Mouse (Mus musculus) liver, adult (tissue): Measurements from ENCODE around the gene Dmac1.

Experiments
- GATA4 ChIP-seq: IDR thresholded peaks from 2 replicates; pipeline ENCODE4 v1.6.1; 2014; ENCODE audit warnings: mild to moderate bottlenecking, low read length; ENCODE audit not compliant: insufficient replicate concordance

Gene Dmac1

DNA sequence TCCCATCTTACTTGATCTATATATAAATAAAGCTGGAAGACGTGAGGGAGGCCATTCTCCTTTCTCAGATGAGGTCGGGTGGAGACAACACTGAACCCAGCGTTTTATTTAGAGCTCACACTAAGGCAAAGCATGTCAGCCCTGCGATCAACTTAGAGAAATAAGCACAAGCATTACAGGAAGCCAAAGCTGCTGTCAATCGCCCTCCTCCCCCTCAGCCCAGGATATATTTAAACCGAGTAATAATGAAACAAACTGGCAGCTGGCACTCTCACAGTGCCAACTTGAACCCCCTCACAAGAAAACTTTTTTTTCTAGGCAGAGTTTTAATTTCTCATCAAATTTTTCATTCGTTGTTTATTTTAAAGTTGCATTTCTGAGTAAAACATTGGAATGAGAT is 15.7 kb downstream of the Dmac1 start:
- TF ChIP-seq GATA4: no peak

DNA sequence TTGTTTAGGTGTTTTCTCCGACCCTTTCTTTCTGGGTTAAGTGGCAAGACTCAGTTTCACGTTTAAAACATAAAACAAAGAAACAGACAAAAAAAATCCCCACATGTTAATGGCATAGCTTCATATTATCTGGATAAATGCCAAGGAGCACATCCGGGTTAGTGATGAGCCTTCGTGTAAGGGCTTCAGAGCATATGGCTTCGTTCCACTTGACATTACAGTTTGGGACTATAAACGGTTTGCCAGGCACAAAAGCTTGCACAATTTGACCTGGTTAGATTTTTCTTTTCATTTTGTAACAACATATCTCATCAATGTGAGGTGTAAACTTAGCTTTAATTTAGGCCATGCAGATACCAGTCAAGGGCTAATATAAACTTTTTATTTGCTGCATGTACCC is 17.9 kb downstream of the Dmac1 start:
- no peak for TF ChIP-seq GATA4

DNA sequence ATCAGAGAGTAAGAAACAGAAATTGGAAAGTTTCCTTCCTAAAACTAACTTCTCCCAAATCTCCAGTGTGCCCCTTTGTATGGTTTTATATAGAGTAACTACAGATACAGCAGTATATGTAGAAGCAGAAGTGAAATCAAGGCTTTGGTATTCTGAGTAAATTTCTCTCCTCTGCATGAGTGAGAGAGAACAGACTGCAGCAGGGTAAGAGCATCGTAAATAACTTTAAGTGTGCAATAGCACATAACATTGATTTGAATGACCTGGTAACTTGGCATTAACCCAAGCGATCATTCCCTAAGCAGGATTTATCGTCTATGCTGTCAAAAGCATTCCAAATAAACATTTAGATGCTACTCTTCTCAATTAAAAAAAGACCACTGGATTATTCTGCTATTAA is 18.7 kb downstream of the Dmac1 start:
- TF ChIP-seq GATA4: no peak
